Mouse (Mus musculus) bone marrow macrophage, adult 2 months (primary cell): ENCODE results near the gene Nmnat2. TPM values are rescaled to one million over a fixed set of nuclear protein-coding genes. Genes with fewer than 3 reads are reported as not detected.

Source experiments
- H3K27ac ChIP-seq: 2 replicates; pipeline ENCODE4 v1.5.1; 2012; ENCODE audit warnings: low read depth, low read length; ENCODE audit not compliant: insufficient read depth
- H3K4me1 ChIP-seq: 2 replicates; pipeline ENCODE4 v1.6.1; 2012; ENCODE audit warnings: low read length; ENCODE audit not compliant: control insufficient read depth, insufficient read depth
- H3K4me3 ChIP-seq: 2 replicates; pipeline ENCODE4 v1.5.1; 2012; ENCODE audit warnings: mild to moderate bottlenecking, low read length, moderate library complexity; ENCODE audit not compliant: insufficient read depth
- CTCF ChIP-seq: IDR thresholded peaks from 2 replicates; pipeline ENCODE4 v1.5.1; 2012; ENCODE audit warnings: low read depth, mild to moderate bottlenecking, low read length, moderate library complexity
- POLR2A ChIP-seq: IDR thresholded peaks from 2 replicates; pipeline ENCODE4 v1.6.1; 2012; ENCODE audit warnings: mild to moderate bottlenecking, low read depth, low read length, borderline replicate concordance
- polyA plus RNA-seq: library from polyadenylated mRNA; stranded (reverse); fragments of >200 nt; gene quantifications from 2 replicates; pipeline ENCODE4 v1.2.4, GENCODE M21; 2012; ENCODE audit not compliant: missing spikeins, insufficient read depth, insufficient read length

Gene Nmnat2
- polyA plus RNA-seq, 1 experiment, result not detected

GRCm38 (mm10) chr1:153098586-153098985 is 143.8 kb downstream of the Nmnat2 start:
- TF ChIP-seq POLR2A, result no peak
- TF ChIP-seq CTCF, result no peak
- no peak overlapping the region for H3K4me3 ChIP-seq
- no peak overlapping the region for H3K27ac ChIP-seq
- H3K4me1 ChIP-seq, result no peaks in the 10 kb centered on the region

GRCm38 (mm10) chr1:153100912-153101311 is 146.1 kb downstream of the Nmnat2 start:
- Histone ChIP-seq H3K4me3 (no peak overlapping the region), H3K4me1 (no peaks in the 10 kb centered on the region), H3K27ac (no peak overlapping the region)
- TF ChIP-seq POLR2A (no peak), CTCF (no peak)

- no peak for TF ChIP-seq POLR2A
- TF ChIP-seq CTCF, result no peak
- H3K4me3 ChIP-seq, result no peak overlapping the region
- no peaks in the 10 kb centered on the region for H3K4me1 ChIP-seq
- H3K27ac ChIP-seq, result no peak overlapping the region
Observed at GRCm38 (mm10) chr1:153101327-153101880, 146.6 kb downstream of the Nmnat2 start.

GRCm38 (mm10) chr1:153102296-153103185 is 147.7 kb downstream of the Nmnat2 start:
- no peak overlapping the region for H3K4me3 ChIP-seq
- no peaks in the 10 kb centered on the region for H3K4me1 ChIP-seq
- no peak overlapping the region for H3K27ac ChIP-seq
- no peak for TF ChIP-seq POLR2A
- TF ChIP-seq CTCF, result no peak

GRCm38 (mm10) chr1:153103186-153103554 is 148.4 kb downstream of the Nmnat2 start:
- H3K4me1 ChIP-seq, result no peaks in the 10 kb centered on the region
- TF ChIP-seq CTCF (no peak), POLR2A (no peak)
- H3K4me3 ChIP-seq, result no peak overlapping the region
- no peak overlapping the region for H3K27ac ChIP-seq

- Histone ChIP-seq H3K4me1 (no peaks in the 10 kb centered on the region), H3K4me3 (no peak overlapping the region), H3K27ac (no peak overlapping the region)
- TF ChIP-seq CTCF (no peak), POLR2A (no peak)
Observed at GRCm38 (mm10) chr1:153104804-153105203, 150.0 kb downstream of the Nmnat2 start.

GRCm38 (mm10) chr1:153107866-153108265 is 153.1 kb downstream of the Nmnat2 start:
- Histone ChIP-seq H3K4me3 (no peak overlapping the region), H3K27ac (no peak overlapping the region), H3K4me1 (no peaks in the 10 kb centered on the region)
- TF ChIP-seq CTCF (no peak), POLR2A (no peak)

- Histone ChIP-seq H3K27ac (no peak overlapping the region), H3K4me3 (no peak overlapping the region), H3K4me1 (no peaks in the 10 kb centered on the region)
- TF ChIP-seq CTCF, result no peak
- no peak for TF ChIP-seq POLR2A
Observed at GRCm38 (mm10) chr1:153109346-153109745, 154.6 kb downstream of the Nmnat2 start.

GRCm38 (mm10) chr1:153109836-153110235 is 155.0 kb downstream of the Nmnat2 start:
- Histone ChIP-seq H3K27ac (no peak overlapping the region), H3K4me1 (no peaks in the 10 kb centered on the region), H3K4me3 (no peak overlapping the region)
- no peak for TF ChIP-seq CTCF
- TF ChIP-seq POLR2A, result no peak

GRCm38 (mm10) chr1:153111596-153111995 is 156.8 kb downstream of the Nmnat2 start:
- TF ChIP-seq CTCF (no peak), POLR2A (no peak)
- no peak overlapping the region for H3K27ac ChIP-seq

More at GRCm38 (mm10) chr1:153111596-153111995, 156.8 kb downstream of the Nmnat2 start:
- Histone ChIP-seq H3K4me3 (no peak overlapping the region), H3K4me1 (no peaks in the 10 kb centered on the region)
